Mouse (Mus musculus) kidney, embryonic 15.5 days (tissue): ENCODE data around the gene Olfr784. TPM values are rescaled to one million over a fixed set of nuclear protein-coding genes. Genes with fewer than 3 reads are reported as not detected.
"Not testable (repeated sequence)": the region's sequence is repeated elsewhere in the genome, so short reads cannot be mapped to it uniquely, and the experiment has no call there.

Experiments used
- ATAC-seq: fragments of 200-750 bp; cut with Nextera tagmentation; replicated peaks from 2 replicates; pipeline ENCODE4 v1.8.0; 2017; ENCODE audit warnings: moderate TSS enrichment; ENCODE audit not compliant: low FRiP score
- H3K27ac ChIP-seq: fragments of 300-500 bp; sonication (generic); 2 replicates; pipeline ENCODE4 v1.5.1; 2015; ENCODE audit warnings: mild to moderate bottlenecking, inconsistent platforms
- H3K27me3 ChIP-seq: fragments of 300-500 bp; sonication (generic); 2 replicates; pipeline ENCODE4 v1.6.1; 2015; ENCODE audit warnings: inconsistent platforms
- H3K36me3 ChIP-seq: fragments of 300-500 bp; sonication (generic); 2 replicates; pipeline ENCODE4 v1.6.1; 2015; ENCODE audit warnings: inconsistent platforms
- H3K4me1 ChIP-seq: fragments of 300-500 bp; sonication (generic); 2 replicates; pipeline ENCODE4 v1.6.1; 2015; ENCODE audit warnings: inconsistent platforms
- H3K4me2 ChIP-seq: fragments of 300-500 bp; sonication (generic); 2 replicates; pipeline ENCODE4 v1.6.1; 2015; ENCODE audit warnings: moderate library complexity, mild to moderate bottlenecking, inconsistent platforms
- H3K4me3 ChIP-seq: fragments of 300-500 bp; sonication (generic); replicated peaks from 2 replicates; pipeline ENCODE4 v1.5.1; 2015; ENCODE audit warnings: mild to moderate bottlenecking, inconsistent platforms
- H3K9ac ChIP-seq: fragments of 300-500 bp; sonication (generic); 2 replicates; pipeline ENCODE4 v1.6.1; 2015; ENCODE audit warnings: mild to moderate bottlenecking, inconsistent platforms
- H3K9me3 ChIP-seq: fragments of 300-500 bp; sonication (generic); replicated peaks from 2 replicates; pipeline ENCODE4 v1.6.1; 2016; ENCODE audit warnings: inconsistent platforms
- WGBS: fragments of 180-500 bp; shearing (Covaris S2); methylation state at CpG from one replicate; pipeline ENCODE4 v1.1.7; 2015; ENCODE audit warnings: mixed read lengths; 5-methylcytosine and 5-hydroxymethylcytosine counted together
- polyA plus RNA-seq: library from polyadenylated mRNA; unstranded; fragments of >200 nt; fragmentation: Nextera tagmentation; extraction: Ambion mirVana; gene quantifications from 2 replicates; pipeline ENCODE4 v1.2.1, GENCODE M21; 2015

The Olfr784 gene
- 0.05 TPM in 2 replicates for polyA plus RNA-seq

GRCm38 (mm10) chr10:129383783-129384182 is at the start of gene Olfr784:
Gene Olfr784 (plus strand): TSS chr10:129384083.
- no peaks in the 10 kb centered on the region for H3K9me3 ChIP-seq
- H3K4me1 ChIP-seq: no peaks in the 10 kb centered on the region
- no peak within 1 kb of the TSS for H3K4me3 ChIP-seq
- no peak within 1 kb of the TSS for H3K9ac ChIP-seq
- H3K4me2 ChIP-seq: no peak within 1 kb of the TSS
- ATAC-seq: no peak
- no peaks in the 10 kb centered on the region for H3K27me3 ChIP-seq
- H3K36me3 ChIP-seq: no peaks in the 10 kb centered on the region
- no peak within 1 kb of the TSS for H3K27ac ChIP-seq

DNA sequence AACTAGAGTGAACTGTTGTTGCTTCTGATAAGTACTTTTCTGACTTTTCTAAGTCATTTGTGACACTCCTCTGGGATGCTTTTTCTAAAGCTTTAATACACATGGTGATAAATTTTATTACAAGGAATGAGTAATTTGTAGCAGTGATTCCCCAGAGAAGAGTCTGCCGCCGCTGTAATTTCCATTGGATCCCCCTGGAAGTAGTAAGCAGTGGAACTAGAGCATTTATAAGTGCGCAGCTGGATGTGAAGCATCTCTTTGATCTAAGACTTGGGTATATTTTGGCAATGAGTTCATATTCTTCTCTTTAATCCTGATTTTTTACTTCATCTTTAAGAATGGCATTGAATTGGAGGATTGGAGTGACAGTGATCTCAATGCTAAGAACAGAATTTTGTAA is 35.3 kb upstream of the Olfr784 start, which contains the start of gene Olfr782:
Olfr782 (plus strand) TSS at position 301 of the 400 bp plus-strand sequence.
- no peak for ATAC-seq
- no peaks in the 10 kb centered on the region for H3K36me3 ChIP-seq
- no peak within 1 kb of the TSS for H3K9ac ChIP-seq
- 89% methylated on average over 3 of the region's 3 CpGs for WGBS
- H3K27me3 ChIP-seq: no peaks in the 10 kb centered on the region
- H3K27ac ChIP-seq: no peak within 1 kb of the TSS
- H3K4me3 ChIP-seq: no peak within 1 kb of the TSS
- H3K4me1 ChIP-seq: no peaks in the 10 kb centered on the region
- H3K4me2 ChIP-seq: no peak within 1 kb of the TSS
- no peaks in the 10 kb centered on the region for H3K9me3 ChIP-seq

DNA sequence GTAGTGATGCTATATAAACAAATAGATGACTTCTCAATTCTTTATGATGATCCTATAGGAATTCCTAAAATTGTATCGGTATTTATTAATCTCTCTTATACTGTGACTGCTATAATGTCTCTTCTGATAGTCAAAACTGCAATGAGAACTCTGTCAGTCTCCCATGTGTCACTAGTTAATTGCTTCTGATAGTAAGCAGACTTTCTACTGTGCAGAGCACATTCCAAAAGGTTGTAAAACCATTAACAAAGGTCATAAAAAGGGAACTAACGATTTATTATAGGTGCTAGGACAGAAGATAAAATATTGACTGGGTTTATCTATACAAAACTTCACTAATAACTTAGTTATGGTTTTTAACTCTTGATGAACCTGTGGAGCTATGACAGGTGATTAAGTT is 31.4 kb upstream of the Olfr784 start:
- H3K9me3 ChIP-seq, ATAC-seq, H3K36me3 ChIP-seq, H3K4me2 ChIP-seq, H3K27me3 ChIP-seq, H3K9ac ChIP-seq, H3K4me3 ChIP-seq, H3K27ac ChIP-seq, H3K4me1 ChIP-seq: not testable (repeated sequence)
- WGBS: 62% methylated on average over 2 of the region's 2 CpGs

- ATAC-seq, H3K4me1 ChIP-seq, H3K9ac ChIP-seq, H3K27ac ChIP-seq, H3K4me3 ChIP-seq, H3K4me2 ChIP-seq, H3K36me3 ChIP-seq, H3K27me3 ChIP-seq, H3K9me3 ChIP-seq: not testable (repeated sequence)
- WGBS: 87% methylated on average over 4 of the region's 4 CpGs
Observed at GRCm38 (mm10) chr10:129356496-129356895, 27.4 kb upstream of the Olfr784 start.

DNA sequence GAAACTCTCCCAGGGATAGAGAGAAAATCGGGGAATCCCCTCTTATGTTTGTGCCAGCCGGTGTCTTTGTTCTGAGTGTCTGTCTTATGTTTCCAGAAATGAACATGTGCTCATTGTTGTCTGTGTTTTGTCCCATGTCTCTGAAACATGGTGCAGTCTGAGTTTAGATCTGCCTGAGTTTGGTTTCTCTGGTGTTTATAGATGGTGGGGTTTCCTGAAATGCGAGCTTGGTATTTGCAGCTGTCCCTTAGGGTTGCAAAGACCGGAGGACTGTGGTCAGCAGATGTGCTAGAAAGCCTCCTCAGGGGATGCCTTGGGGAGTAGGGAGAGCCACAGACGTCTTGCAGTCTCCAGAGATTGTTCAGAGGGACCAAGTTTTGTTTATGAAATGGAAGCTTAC is 26.6 kb upstream of the Olfr784 start:
- 76% methylated on average over 5 of the region's 5 CpGs for WGBS
- Histone ChIP-seq H3K4me2 (no peak overlapping the region), H3K27me3 (no peaks in the 10 kb centered on the region), H3K9me3 (no peaks in the 10 kb centered on the region; the same call in 1 of the 2 replicates), H3K4me3 (no peak overlapping the region), H3K27ac (no peak overlapping the region), H3K4me1 (no peaks in the 10 kb centered on the region), H3K36me3 (no peaks in the 10 kb centered on the region), H3K9ac (no peak overlapping the region)
- no peak for ATAC-seq

GRCm38 (mm10) chr10:129374051-129374450 is 9.8 kb upstream of the Olfr784 start:
- H3K9me3 ChIP-seq, ATAC-seq, H3K27ac ChIP-seq, H3K4me1 ChIP-seq, H3K4me2 ChIP-seq, H3K36me3 ChIP-seq, H3K9ac ChIP-seq, H3K27me3 ChIP-seq, H3K4me3 ChIP-seq: not testable (repeated sequence)
- 90% methylated on average over 5 of the region's 5 CpGs for WGBS

DNA sequence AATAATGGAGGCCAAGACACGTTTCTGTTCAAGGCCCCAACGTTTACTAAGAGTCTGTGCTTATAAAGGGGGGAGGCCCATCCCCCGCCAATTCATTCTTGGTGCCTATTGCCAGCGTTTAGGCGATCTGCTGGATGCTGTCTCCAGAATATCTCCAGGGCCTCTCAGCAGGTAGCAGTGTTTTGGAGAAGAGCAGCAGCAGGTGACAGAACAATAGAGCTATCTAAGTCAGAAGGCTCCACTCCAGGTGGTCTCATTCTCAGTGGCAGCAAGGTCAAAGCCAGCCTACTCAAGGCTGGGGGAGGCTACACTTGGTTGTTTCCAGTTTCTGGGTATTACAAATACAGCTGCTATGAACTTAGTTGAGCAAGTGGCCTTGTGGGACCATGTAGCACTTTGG is 17.0 kb downstream of the Olfr784 start:
- no peak overlapping the region for H3K9ac ChIP-seq
- no peaks in the 10 kb centered on the region for H3K36me3 ChIP-seq
- no peaks in the 10 kb centered on the region for H3K27me3 ChIP-seq
- WGBS: 50% methylated on average over 5 of the region's 5 CpGs
- no peak overlapping the region for H3K27ac ChIP-seq
- H3K9me3 ChIP-seq: no peaks in the 10 kb centered on the region
- no peak for ATAC-seq
- no peaks in the 10 kb centered on the region for H3K4me1 ChIP-seq
- no peak overlapping the region for H3K4me3 ChIP-seq
- H3K4me2 ChIP-seq: no peak overlapping the region

GRCm38 (mm10) chr10:129405126-129405525 is 21.2 kb downstream of the Olfr784 start, which contains the start of gene Olfr785:
Gene Olfr785 (plus strand): TSS chr10:129405426.
- Histone ChIP-seq H3K9ac (no peak within 1 kb of the TSS), H3K27me3 (no peaks in the 10 kb centered on the region), H3K4me3 (no peak within 1 kb of the TSS), H3K9me3 (no peaks in the 10 kb centered on the region), H3K4me2 (no peak within 1 kb of the TSS), H3K4me1 (no peaks in the 10 kb centered on the region), H3K27ac (no peak within 1 kb of the TSS), H3K36me3 (no peaks in the 10 kb centered on the region)
- ATAC-seq: no peak
- WGBS: 78% methylated on average over 2 of the region's 2 CpGs

DNA sequence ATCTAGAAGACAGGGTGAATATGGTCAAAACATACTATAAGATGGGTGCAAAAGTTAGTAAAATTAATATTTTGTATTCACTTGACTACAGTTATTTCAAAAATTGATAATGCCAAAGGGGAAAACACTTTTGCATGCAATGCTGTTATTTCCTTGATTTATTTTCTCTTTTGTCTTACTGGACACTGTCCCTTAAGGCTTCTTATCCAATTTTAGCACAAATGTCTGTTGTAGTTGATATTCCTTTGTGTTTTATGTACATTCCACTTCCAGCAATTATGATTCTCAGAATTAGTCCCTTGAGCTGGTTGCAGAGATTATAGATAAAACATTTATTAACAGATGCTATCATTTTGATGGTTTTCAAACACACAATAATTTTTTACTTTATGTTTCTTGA is 43.1 kb downstream of the Olfr784 start, which contains the start of gene Olfr786:
Olfr786 (plus strand) TSS at position 301 of the 400 bp plus-strand sequence.
- no peak for ATAC-seq
- Histone ChIP-seq H3K9ac (no peak within 1 kb of the TSS), H3K4me1 (no peaks in the 10 kb centered on the region), H3K9me3 (no peaks in the 10 kb centered on the region), H3K36me3 (no peaks in the 10 kb centered on the region), H3K4me3 (no peak within 1 kb of the TSS), H3K27ac (no peak within 1 kb of the TSS), H3K27me3 (no peaks in the 10 kb centered on the region), H3K4me2 (no peak within 1 kb of the TSS)

Other genes starting within 250 kb of the Olfr784 start
- not detected in 2 replicates for gene Olfr770, start 245.1 kb upstream of the Olfr784 start, polyA plus RNA-seq
- gene Olfr771, start 219.3 kb upstream of the Olfr784 start, polyA plus RNA-seq: not detected in 2 replicates
- gene Olfr772, start 206.2 kb upstream of the Olfr784 start, polyA plus RNA-seq: not detected in 2 replicates
- not detected in 2 replicates for gene Olfr773, start 196.7 kb upstream of the Olfr784 start, polyA plus RNA-seq
- not detected in 2 replicates for gene Olfr774, start 147.9 kb upstream of the Olfr784 start, polyA plus RNA-seq
- gene Olfr775, start 135.7 kb upstream of the Olfr784 start, polyA plus RNA-seq: not detected in 2 replicates
- gene Olfr776, start 125.0 kb upstream of the Olfr784 start, polyA plus RNA-seq: not detected in 2 replicates
- not detected in 2 replicates for gene Olfr777, start 112.6 kb upstream of the Olfr784 start, polyA plus RNA-seq
- gene Olfr780, start 66.0 kb upstream of the Olfr784 start, polyA plus RNA-seq: not detected in 2 replicates
- gene Olfr781, start 55.2 kb upstream of the Olfr784 start, polyA plus RNA-seq: not detected in 2 replicates
- gene Olfr782, start 35.2 kb upstream of the Olfr784 start, polyA plus RNA-seq: not detected in 2 replicates
- not detected in 2 replicates for gene Olfr785, start 21.3 kb downstream of the Olfr784 start, polyA plus RNA-seq
- gene Olfr786, start 43.2 kb downstream of the Olfr784 start, polyA plus RNA-seq: not detected in 2 replicates
- not detected in 2 replicates for gene Olfr787, start 77.8 kb downstream of the Olfr784 start, polyA plus RNA-seq
- not detected in 2 replicates for gene Olfr788, start 86.9 kb downstream of the Olfr784 start, polyA plus RNA-seq
- not detected in 2 replicates for gene Olfr789, start 100.7 kb downstream of the Olfr784 start, polyA plus RNA-seq
- not detected in 2 replicates for gene Olfr790, start 114.4 kb downstream of the Olfr784 start, polyA plus RNA-seq
- not detected in 2 replicates for gene Olfr791, start 137.7 kb downstream of the Olfr784 start, polyA plus RNA-seq
- gene Olfr792, start 155.1 kb downstream of the Olfr784 start, polyA plus RNA-seq: not detected in 2 replicates
- gene Olfr794, start 183.6 kb downstream of the Olfr784 start, polyA plus RNA-seq: not detected in 2 replicates
- not detected in 2 replicates for gene Olfr796, start 228.5 kb downstream of the Olfr784 start, polyA plus RNA-seq
- gene Olfr798, start 243.9 kb downstream of the Olfr784 start, polyA plus RNA-seq: not detected in 2 replicates